Mouse (Mus musculus) forebrain, embryonic 15.5 days (tissue): ENCODE results near the gene Wdr90. TPM values are rescaled to one million over a fixed set of nuclear protein-coding genes. Genes with fewer than 3 reads are reported as not detected.

ENCODE experiments used
- ATAC-seq: fragments of 200-750 bp; cut with Nextera tagmentation; replicated peaks from 2 replicates; pipeline ENCODE4 v1.8.0; 2017; ENCODE audit warnings: mild to moderate bottlenecking, moderate TSS enrichment, moderate library complexity
- H3K27ac ChIP-seq: fragments of 300-500 bp; sonication (generic); replicated peaks from 2 replicates; pipeline ENCODE4 v1.5.1; 2015; ENCODE audit warnings: mild to moderate bottlenecking, inconsistent platforms
- H3K27me3 ChIP-seq: fragments of 300-500 bp; sonication (generic); 2 replicates; pipeline ENCODE4 v1.6.1; 2015; ENCODE audit warnings: inconsistent platforms
- H3K36me3 ChIP-seq: fragments of 300-500 bp; sonication (generic); 2 replicates; pipeline ENCODE4 v1.6.1; 2015; ENCODE audit warnings: mild to moderate bottlenecking, inconsistent platforms
- H3K4me1 ChIP-seq: fragments of 300-500 bp; sonication (generic); 2 replicates; pipeline ENCODE4 v1.6.1; 2015; ENCODE audit warnings: inconsistent platforms
- H3K4me2 ChIP-seq: fragments of 300-500 bp; sonication (generic); replicated peaks from 2 replicates; pipeline ENCODE4 v1.6.1; 2015; ENCODE audit warnings: mild to moderate bottlenecking, inconsistent platforms
- H3K4me3 ChIP-seq: fragments of 300-500 bp; sonication (generic); 2 replicates; pipeline ENCODE4 v1.5.1; 2015; ENCODE audit warnings: mild to moderate bottlenecking, inconsistent platforms
- H3K9ac ChIP-seq: fragments of 300-500 bp; sonication (generic); replicated peaks from 2 replicates; pipeline ENCODE4 v1.6.1; 2015; ENCODE audit warnings: mild to moderate bottlenecking, inconsistent platforms
- H3K9me3 ChIP-seq: fragments of 300-500 bp; sonication (generic); 2 replicates; pipeline ENCODE4 v1.6.1; 2016; ENCODE audit warnings: inconsistent platforms
- WGBS: fragments of 180-500 bp; shearing (Covaris S2); methylation state at CpG from one replicate; pipeline ENCODE4 v1.1.7; 2015; ENCODE audit warnings: mixed read lengths; 5-methylcytosine and 5-hydroxymethylcytosine counted together
- polyA plus RNA-seq: library from polyadenylated mRNA; unstranded; fragments of >200 nt; fragmentation: Nextera tagmentation; extraction: Ambion mirVana; gene quantifications from 2 replicates; pipeline ENCODE4 v1.2.1, GENCODE M21; 2015

The Wdr90 gene
- polyA plus RNA-seq, 1 experiment from 2014 or later: 18.8 TPM

GRCm38 (mm10) chr17:25840519-25840918, 20.8 kb downstream of the Wdr90 start:
- Histone ChIP-seq H3K4me1 (peaks cover 48% of the 10 kb centered on the region), H3K9me3 (no peaks in the 10 kb centered on the region), H3K27ac (no peak overlapping the region), H3K27me3 (no peaks in the 10 kb centered on the region), H3K4me3 (no peak overlapping the region), H3K36me3 (peaks cover 34% of the 10 kb centered on the region), H3K9ac (no peak overlapping the region), H3K4me2 (no peak overlapping the region)
- WGBS: 98% methylated on average over 6 of the region's 6 CpGs
- ATAC-seq: no peak

GRCm38 (mm10) chr17:25839455-25840235, 21.7 kb downstream of the Wdr90 start:
- Histone ChIP-seq H3K4me2 (no peak overlapping the region), H3K27me3 (no peaks in the 10 kb centered on the region), H3K27ac (no peak overlapping the region), H3K9ac (no peak overlapping the region), H3K4me1 (peaks cover 51% of the 10 kb centered on the region), H3K36me3 (peaks cover 34% of the 10 kb centered on the region), H3K4me3 (no peak overlapping the region), H3K9me3 (no peaks in the 10 kb centered on the region)
- ATAC-seq: no peak
- 87% methylated on average over 14 of the region's 14 CpGs for WGBS

- 88% methylated on average over 4 of the region's 4 CpGs for WGBS
- Histone ChIP-seq H3K27me3 (no peaks in the 10 kb centered on the region), H3K36me3 (peaks cover 34% of the 10 kb centered on the region), H3K4me3 (no peak overlapping the region), H3K4me1 (peaks cover 56% of the 10 kb centered on the region), H3K27ac (no peak overlapping the region), H3K9me3 (no peaks in the 10 kb centered on the region), H3K9ac (no peak overlapping the region), H3K4me2 (no peak overlapping the region)
- ATAC-seq: no peak
Observed at GRCm38 (mm10) chr17:25838904-25839303, 22.4 kb downstream of the Wdr90 start.

- no peaks in the 10 kb centered on the region for H3K9me3 ChIP-seq
- ATAC-seq: no peak
- peak overlapping the region; percentile 80 for H3K27ac ChIP-seq
- H3K27me3 ChIP-seq: no peaks in the 10 kb centered on the region
- peak overlapping the region; percentile 51; the same call in 1 of the 2 replicates for H3K4me3 ChIP-seq
- H3K4me2 ChIP-seq: peak overlapping the region; percentile 81; the same call in 1 of the 2 replicates
- peaks cover 34% of the 10 kb centered on the region for H3K36me3 ChIP-seq
- peaks cover 52% of the 10 kb centered on the region for H3K4me1 ChIP-seq
- peak overlapping the region; percentile 75; the same call in 1 of the 2 replicates for H3K9ac ChIP-seq
- WGBS: 12% methylated on average over 3 of the region's 3 CpGs
Observed at GRCm38 (mm10) chr17:25837533-25837932, 23.8 kb downstream of the Wdr90 start.

GRCm38 (mm10) chr17:25837076-25837410, 24.3 kb downstream of the Wdr90 start, which contains the start of gene Rhbdl1:
TSS of gene Rhbdl1 (minus strand) at chr17:25837295.
- H3K27me3 ChIP-seq: no peaks in the 10 kb centered on the region
- under 1% methylated on average over 29 of the region's 29 CpGs for WGBS
- peak within 1 kb of the TSS; percentile 51 for H3K4me3 ChIP-seq
- H3K36me3 ChIP-seq: peaks cover 33% of the 10 kb centered on the region
- H3K9me3 ChIP-seq: no peaks in the 10 kb centered on the region
- peaks cover 54% of the 10 kb centered on the region for H3K4me1 ChIP-seq
- peak within 1 kb of the TSS; percentile 75 for H3K9ac ChIP-seq
- H3K4me2 ChIP-seq: peak within 1 kb of the TSS; percentile 81
- ATAC-seq: peak; percentile 29
- H3K27ac ChIP-seq: peak within 1 kb of the TSS; percentile 80

GRCm38 (mm10) chr17:25836397-25837075, 24.8 kb downstream of the Wdr90 start:
- 21% methylated on average over 23 of the region's 23 CpGs for WGBS

GRCm38 (mm10) chr17:25835816-25836215, 25.5 kb downstream of the Wdr90 start:
- no peak overlapping the region for H3K9ac ChIP-seq
- peaks cover 30% of the 10 kb centered on the region for H3K36me3 ChIP-seq
- H3K9me3 ChIP-seq: no peaks in the 10 kb centered on the region
- H3K4me1 ChIP-seq: peaks cover 67% of the 10 kb centered on the region
- H3K4me3 ChIP-seq: peak overlapping the region; percentile 51; the same call in 1 of the 2 replicates
- peak overlapping the region; percentile 80; the same call in 1 of the 2 replicates for H3K27ac ChIP-seq
- no peaks in the 10 kb centered on the region for H3K27me3 ChIP-seq
- 94% methylated on average over 16 of the region's 16 CpGs for WGBS
- H3K4me2 ChIP-seq: peak overlapping the region; percentile 81
- ATAC-seq: no peak

More at GRCm38 (mm10) chr17:25836397-25837075, 24.8 kb downstream of the Wdr90 start:
- Histone ChIP-seq H3K36me3 (peaks cover 30% of the 10 kb centered on the region), H3K4me1 (peaks cover 59% of the 10 kb centered on the region), H3K9ac (peak overlapping the region; percentile 75), H3K27me3 (no peaks in the 10 kb centered on the region), H3K4me2 (peak overlapping the region; percentile 81), H3K27ac (peak overlapping the region; percentile 80), H3K4me3 (peak overlapping the region; percentile 51), H3K9me3 (no peaks in the 10 kb centered on the region)
- ATAC-seq: no peak

- H3K4me1 ChIP-seq: peaks cover 72% of the 10 kb centered on the region
- no peaks in the 10 kb centered on the region for H3K27me3 ChIP-seq
- no peaks in the 10 kb centered on the region for H3K9me3 ChIP-seq
- WGBS: 95% methylated on average over 7 of the region's 7 CpGs
- no peak overlapping the region for H3K9ac ChIP-seq
- H3K4me3 ChIP-seq: peak overlapping the region; percentile 55; the same call in 1 of the 2 replicates
- no peak for ATAC-seq
- H3K36me3 ChIP-seq: peaks cover 30% of the 10 kb centered on the region
- no peak overlapping the region for H3K27ac ChIP-seq
- no peak overlapping the region for H3K4me2 ChIP-seq
Observed at GRCm38 (mm10) chr17:25835301-25835700, 26.0 kb downstream of the Wdr90 start.

GRCm38 (mm10) chr17:25834595-25835222, 26.6 kb downstream of the Wdr90 start:
- Histone ChIP-seq H3K4me1 (peaks cover 78% of the 10 kb centered on the region), H3K27ac (no peak overlapping the region), H3K4me3 (peak overlapping the region; percentile 55), H3K27me3 (no peaks in the 10 kb centered on the region), H3K36me3 (peaks cover 31% of the 10 kb centered on the region), H3K9ac (peak overlapping the region; percentile 68; the same call in 1 of the 2 replicates), H3K4me2 (peak overlapping the region; percentile 87), H3K9me3 (no peaks in the 10 kb centered on the region)
- no peak for ATAC-seq
- WGBS: 88% methylated on average over 12 of the region's 12 CpGs

GRCm38 (mm10) chr17:25833961-25834594, 27.2 kb downstream of the Wdr90 start:
- H3K9me3 ChIP-seq: no peaks in the 10 kb centered on the region
- peak overlapping the region; percentile 55 for H3K4me3 ChIP-seq
- H3K9ac ChIP-seq: peak overlapping the region; percentile 68
- H3K36me3 ChIP-seq: peaks cover 25% of the 10 kb centered on the region
- no peaks in the 10 kb centered on the region for H3K27me3 ChIP-seq
- WGBS: 53% methylated on average over 6 of the region's 6 CpGs
- peak overlapping the region; percentile 87 for H3K4me2 ChIP-seq
- H3K27ac ChIP-seq: peak overlapping the region; percentile 93
- H3K4me1 ChIP-seq: peaks cover 81% of the 10 kb centered on the region
- ATAC-seq: no peak

GRCm38 (mm10) chr17:25833291-25833663, 28.0 kb downstream of the Wdr90 start, which contains the start of gene Stub1:
TSS of gene Stub1 (minus strand) at chr17:25833404.
- H3K27me3 ChIP-seq: no peaks in the 10 kb centered on the region
- H3K4me3 ChIP-seq: peak within 1 kb of the TSS; percentile 55
- H3K4me2 ChIP-seq: peak within 1 kb of the TSS; percentile 87
- peak within 1 kb of the TSS; percentile 68 for H3K9ac ChIP-seq
- H3K9me3 ChIP-seq: no peaks in the 10 kb centered on the region
- H3K36me3 ChIP-seq: peaks cover 20% of the 10 kb centered on the region
- H3K4me1 ChIP-seq: peaks cover 84% of the 10 kb centered on the region
- WGBS: under 1% methylated on average over 24 of the region's 24 CpGs
- peak within 1 kb of the TSS; percentile 93 for H3K27ac ChIP-seq
- no peak; the same call in 1 of the 2 replicates for ATAC-seq
